Mouse (Mus musculus) macrophage (primary cell): ENCODE data around the gene Jup. TPM values are rescaled to one million over a fixed set of nuclear protein-coding genes. Genes with fewer than 3 reads are reported as not detected.

Source experiments
- H3K27ac ChIP-seq: fragments of 350-480 bp; formaldehyde crosslinking; 2 replicates; pipeline ENCODE4 v1.9.0; 2021
- H3K36me3 ChIP-seq: fragments of 350-480 bp; formaldehyde crosslinking; 2 replicates; pipeline ENCODE4 v1.9.0; 2021; ENCODE audit errors: inconsistent target
- H3K4me3 ChIP-seq: fragments of 350-480 bp; formaldehyde crosslinking; 2 replicates; pipeline ENCODE4 v1.9.0; 2021; ENCODE audit errors: inconsistent target
- H3K79me2 ChIP-seq: fragments of 350-480 bp; formaldehyde crosslinking; 2 replicates; pipeline ENCODE4 v1.9.0; 2021; ENCODE audit errors: inconsistent target
- WGBS: methylation state at CpG from one replicate; pipeline ENCODE4 v1.1.7; 2026; ENCODE audit warnings: inconsistent platforms; ENCODE audit not compliant: missing documents; 5-methylcytosine and 5-hydroxymethylcytosine counted together
- polyA plus RNA-seq: library from polyadenylated mRNA; stranded (reverse); fragments of 250-400 nt; gene quantifications from 3 replicates; pipeline ENCODE4 v1.2.4, GENCODE M21; 2018; ENCODE audit warnings: inconsistent platforms

The Jup gene
- polyA plus RNA-seq, 1 experiment from 2014 or later = 3.1 TPM

DNA sequence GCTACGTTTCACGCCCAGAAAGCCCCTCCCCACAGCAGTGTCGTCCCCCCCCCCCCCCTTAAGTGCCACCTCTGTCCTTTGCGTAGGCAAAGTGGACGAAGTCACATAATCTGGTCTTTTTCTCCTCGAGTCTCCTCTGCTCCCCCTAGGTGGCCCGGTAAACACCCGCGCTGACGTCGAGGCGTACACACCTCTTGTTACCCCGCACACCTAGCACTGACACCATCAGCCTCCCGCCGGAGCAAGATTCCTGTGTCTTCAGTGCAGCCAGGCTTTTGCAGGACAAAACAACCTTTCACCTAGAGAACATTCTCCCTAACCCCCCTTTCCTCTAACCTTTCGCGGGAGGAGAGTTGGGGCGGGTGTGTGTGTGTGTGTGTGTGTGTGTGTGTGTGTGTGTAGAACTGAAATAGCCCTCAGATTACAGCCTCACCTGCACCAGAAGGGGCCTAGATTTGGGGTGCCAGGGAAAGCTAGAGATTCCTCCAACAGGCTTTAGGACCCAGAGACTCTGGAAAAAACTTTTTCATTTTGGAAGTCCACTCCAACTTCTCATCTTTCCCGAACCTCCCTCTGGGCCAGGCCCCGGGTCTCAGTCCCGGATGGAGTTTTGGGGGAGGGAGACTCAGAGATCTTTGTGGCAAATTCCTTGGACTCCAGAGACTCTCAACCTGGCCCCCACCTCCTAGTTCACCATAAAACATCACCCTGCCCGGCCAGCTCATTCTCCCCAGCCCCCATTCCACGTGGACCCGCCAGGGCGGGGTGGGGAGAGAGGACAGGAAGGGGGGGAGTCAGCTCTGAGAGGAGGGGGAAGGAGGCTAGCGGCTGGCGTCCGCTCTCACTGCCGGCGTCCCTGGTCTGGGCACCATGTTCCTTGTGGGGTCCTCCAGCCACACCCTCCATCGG lies 17.6 kb upstream of the Jup start, which contains the start of gene Fkbp10:
Gene Fkbp10, plus strand, starts transcription at position 784 of the 909 bp plus-strand sequence.
- H3K27ac ChIP-seq = no peak within 1 kb of the TSS
- 6% methylated on average over 29 of the region's 31 CpGs for WGBS

DNA sequence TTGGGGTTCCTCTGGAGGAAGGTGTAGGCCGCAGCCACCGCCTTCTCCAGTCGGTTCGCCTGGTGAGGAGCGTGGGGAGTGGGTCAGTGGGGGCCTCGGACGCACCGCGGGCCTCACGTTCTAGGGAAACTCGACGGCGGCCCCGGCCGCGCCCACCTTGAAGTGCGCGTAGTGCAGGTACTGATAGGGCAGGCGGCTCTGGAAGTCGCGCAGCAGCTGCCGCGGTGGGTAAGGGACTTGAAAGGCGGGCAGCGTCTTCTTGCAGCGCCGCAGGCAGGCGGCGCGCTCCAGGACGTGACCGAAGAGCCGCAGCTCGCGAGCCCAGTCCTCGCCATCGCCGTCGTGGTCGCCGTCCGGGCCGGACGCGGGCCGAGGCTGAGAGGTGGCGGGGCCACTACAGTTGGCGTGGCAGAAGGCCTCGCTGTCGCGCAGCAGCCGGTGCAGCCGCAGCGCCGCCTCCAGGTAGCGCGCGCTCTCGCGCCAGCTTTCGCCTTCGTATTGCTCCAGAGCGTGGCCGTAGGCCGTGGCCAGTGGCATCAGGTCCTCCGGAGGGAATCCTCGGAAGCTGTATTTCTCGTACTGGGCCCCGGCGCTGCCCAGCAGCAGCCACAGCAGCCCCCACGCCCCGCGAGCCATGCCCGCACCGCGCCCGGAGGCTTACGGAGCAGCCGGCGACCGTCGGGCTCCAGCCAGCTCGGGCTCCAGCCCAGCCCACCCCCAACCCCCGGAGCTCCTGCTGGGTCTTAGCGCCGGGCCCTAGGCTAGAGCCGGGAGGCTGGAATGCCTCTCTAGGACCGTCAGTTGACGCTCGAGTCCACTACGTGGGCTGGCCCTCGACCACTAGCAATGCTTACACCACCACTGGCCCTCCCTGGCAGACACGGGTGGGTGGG lies 16.7 kb upstream of the Jup start, which contains the start of gene P3h4:
Gene P3h4, minus strand, starts transcription at position 816 of the 893 bp plus-strand sequence.
- no peak within 1 kb of the TSS for H3K27ac ChIP-seq
- no peak within 1 kb of the TSS for H3K4me3 ChIP-seq

More for the DNA sequence above, 17.6 kb upstream of the Jup start, which contains the start of gene Fkbp10:
- Histone ChIP-seq H3K79me2 (no peaks in the 10 kb centered on the region), H3K4me3 (no peak within 1 kb of the TSS), H3K36me3 (no peaks in the 10 kb centered on the region)

DNA sequence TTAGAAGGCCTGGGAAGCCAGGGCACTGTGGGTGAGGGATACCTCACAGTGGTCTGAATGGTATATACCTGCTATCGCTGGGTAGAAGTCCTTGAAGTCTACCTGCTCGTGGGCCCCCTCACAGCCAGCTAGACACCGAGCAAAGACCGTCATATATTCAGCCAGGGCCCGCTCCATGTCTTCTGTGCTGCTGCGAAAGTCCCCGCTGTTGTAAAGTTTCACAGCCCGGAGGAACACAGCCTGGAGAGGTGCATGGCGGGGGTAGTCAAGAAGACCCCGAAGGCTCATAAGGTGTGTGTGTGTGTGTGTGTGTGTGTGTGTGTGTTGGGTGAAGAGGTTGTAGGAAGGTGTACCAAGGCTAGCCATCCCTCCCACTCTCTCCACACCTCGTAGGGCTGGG lies 16.0 kb upstream of the Jup start:
- 96% methylated on average over 11 of the region's 11 CpGs for WGBS
- Histone ChIP-seq H3K79me2 (no peaks in the 10 kb centered on the region), H3K4me3 (no peak overlapping the region), H3K36me3 (no peaks in the 10 kb centered on the region), H3K27ac (no peak overlapping the region)

More for the DNA sequence above, 16.7 kb upstream of the Jup start, which contains the start of gene P3h4:
- WGBS = 11% methylated on average over 86 of the region's 93 CpGs
- Histone ChIP-seq H3K36me3 (no peaks in the 10 kb centered on the region), H3K79me2 (no peaks in the 10 kb centered on the region)

DNA sequence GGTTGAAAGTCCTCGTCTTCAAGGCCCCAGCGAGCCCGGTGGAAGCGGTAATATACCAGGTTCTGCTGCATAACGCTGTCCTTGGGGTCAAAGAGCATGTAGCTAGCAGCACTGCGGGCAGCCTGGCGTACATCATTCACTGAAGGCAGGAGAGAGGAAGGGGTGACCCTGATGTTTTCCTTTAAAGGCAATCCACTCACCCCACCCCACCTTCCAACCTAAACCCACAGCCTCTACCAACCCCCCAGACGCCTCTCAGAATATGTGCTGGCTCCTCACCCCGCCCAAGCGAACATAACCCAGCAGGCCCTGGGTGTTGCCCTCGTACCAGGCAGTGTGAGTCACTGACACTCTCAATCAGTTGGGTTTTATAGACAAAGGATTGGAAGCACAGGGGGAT lies 14.2 kb upstream of the Jup start:
- no peaks in the 10 kb centered on the region for H3K36me3 ChIP-seq
- no peak overlapping the region for H3K27ac ChIP-seq
- 58% methylated on average over 11 of the region's 11 CpGs for WGBS
- no peaks in the 10 kb centered on the region for H3K79me2 ChIP-seq
- no peak overlapping the region for H3K4me3 ChIP-seq

DNA sequence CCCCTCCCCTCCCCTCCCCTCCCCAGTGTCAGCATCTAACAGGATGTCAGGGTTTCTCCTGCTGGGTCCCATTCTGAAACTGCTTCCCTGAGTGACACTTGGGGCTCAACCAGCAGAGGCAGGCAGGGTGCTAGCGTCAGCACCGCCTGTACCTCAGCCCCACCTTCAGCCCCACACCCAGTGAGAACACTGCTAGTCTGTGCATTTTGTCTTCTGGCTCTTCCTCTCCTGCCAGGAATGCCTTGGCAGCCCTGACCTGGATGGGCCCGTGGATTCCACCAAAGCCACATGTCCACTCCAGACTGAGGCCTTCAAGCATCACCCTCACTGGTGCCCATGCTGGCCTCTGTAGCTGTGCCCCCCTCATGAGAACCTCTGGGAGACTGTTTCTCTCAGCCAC lies 12.1 kb upstream of the Jup start:
- Histone ChIP-seq H3K36me3 (no peaks in the 10 kb centered on the region), H3K4me3 (no peak overlapping the region), H3K27ac (no peak overlapping the region), H3K79me2 (no peaks in the 10 kb centered on the region)
- WGBS = 98% methylated on average over 3 of the region's 3 CpGs

DNA sequence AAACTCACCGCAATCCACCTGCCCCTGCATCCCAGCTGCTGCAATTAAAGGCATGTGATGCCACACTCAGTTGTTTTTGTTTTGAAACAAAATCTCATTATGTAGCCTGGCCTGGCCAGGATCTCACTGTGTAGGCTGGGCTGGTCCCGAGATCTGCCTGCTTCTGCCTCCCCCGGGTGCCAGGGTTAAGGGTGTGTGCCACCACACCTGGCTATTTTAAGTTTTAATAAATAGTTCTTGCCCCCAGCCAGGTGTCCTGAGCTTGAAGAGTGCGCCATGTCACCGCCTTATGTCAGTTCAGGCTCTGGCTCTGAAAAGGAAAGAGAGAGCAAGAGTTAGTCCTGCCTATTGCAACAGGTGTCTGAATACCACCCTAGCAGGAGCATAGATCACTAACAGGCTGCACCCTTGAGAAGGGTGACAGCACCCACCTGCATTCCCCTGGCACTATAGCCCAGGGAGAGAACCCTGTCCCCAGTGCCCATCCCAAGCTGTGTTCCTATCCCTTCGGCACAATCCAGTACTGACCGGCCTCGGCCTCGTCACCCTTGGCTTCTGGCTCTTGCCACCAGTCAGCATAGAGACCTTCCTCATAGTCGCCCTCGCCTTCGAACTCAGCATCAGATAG lies 11.4 kb upstream of the Jup start:
- H3K36me3 ChIP-seq = no peaks in the 10 kb centered on the region
- no peak overlapping the region for H3K4me3 ChIP-seq
- no peak overlapping the region for H3K27ac ChIP-seq
- 95% methylated on average over 12 of the region's 12 CpGs for WGBS
- H3K79me2 ChIP-seq = no peaks in the 10 kb centered on the region

DNA sequence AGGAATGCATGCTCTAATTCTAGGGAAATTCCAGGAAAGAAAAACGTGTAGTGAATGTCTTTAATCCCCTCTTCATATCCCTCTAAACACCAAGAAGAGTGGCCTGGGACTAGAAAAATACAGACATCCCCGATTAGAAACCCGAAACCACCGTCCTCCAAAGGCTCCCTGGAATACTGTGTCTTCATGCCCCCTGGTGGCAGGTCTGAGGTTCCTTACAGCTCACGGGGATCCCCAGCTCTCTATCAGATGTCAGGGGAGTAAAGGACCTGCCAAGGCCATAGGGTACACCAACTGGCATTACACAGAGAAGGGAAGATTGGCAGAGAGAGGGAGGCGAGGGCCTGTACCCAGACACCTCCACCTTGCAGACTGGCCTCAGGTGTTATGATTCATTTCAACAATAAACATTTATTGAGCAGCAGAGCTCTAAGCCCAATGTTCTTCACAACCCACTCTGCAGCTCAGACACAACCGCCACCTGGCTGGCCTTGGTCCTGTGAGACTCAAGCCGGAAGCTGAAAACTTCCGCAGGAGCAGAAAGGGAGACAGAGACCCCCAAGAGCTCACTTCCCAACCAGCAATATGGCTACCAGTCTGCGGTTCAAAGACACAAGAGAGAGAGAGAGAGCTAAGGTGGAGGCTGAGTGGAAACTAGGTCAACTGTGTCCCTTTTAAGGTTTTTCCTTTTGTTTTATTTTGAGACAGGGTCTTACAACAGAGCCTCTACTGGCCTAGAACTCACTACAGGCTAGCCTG lies 10.7 kb upstream of the Jup start:
- Histone ChIP-seq H3K36me3 (no peaks in the 10 kb centered on the region), H3K27ac (no peak overlapping the region), H3K79me2 (no peaks in the 10 kb centered on the region), H3K4me3 (no peak overlapping the region)
- 41% methylated on average over 10 of the region's 10 CpGs for WGBS

DNA sequence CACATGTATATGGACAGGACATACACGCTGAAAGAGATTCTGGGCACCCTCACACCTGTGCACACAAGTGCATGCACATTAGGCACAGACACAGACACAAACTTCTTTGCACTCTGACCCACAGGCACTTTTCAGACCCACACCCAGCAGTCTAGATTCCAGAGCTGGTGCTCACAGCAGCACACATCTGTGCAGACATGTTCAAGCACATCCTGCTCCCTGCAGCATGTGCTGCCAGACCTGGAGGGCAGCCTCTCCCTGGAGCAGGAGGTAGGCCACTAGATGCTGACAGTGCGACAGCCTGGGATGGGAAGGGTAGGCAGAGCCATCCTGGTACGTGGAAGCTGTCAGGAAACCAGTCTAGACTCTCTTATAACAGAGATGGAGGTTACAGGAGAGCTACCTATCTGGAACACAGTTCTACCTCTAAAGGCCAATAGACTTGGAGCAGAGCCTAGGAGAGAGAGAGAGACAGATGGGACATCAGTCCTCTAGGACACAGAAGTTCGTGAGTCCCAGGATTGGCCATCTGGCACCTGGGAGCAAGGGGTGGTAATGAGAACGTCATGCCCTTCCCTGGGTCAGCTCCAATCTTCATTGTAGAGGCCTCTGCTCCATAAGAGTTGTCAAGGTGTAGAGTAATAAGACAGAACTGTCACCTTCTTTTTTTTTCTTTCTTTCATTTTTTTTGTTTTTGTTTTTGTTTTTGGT lies 9.6 kb upstream of the Jup start:
- WGBS = 95% methylated on average over 5 of the region's 5 CpGs

DNA sequence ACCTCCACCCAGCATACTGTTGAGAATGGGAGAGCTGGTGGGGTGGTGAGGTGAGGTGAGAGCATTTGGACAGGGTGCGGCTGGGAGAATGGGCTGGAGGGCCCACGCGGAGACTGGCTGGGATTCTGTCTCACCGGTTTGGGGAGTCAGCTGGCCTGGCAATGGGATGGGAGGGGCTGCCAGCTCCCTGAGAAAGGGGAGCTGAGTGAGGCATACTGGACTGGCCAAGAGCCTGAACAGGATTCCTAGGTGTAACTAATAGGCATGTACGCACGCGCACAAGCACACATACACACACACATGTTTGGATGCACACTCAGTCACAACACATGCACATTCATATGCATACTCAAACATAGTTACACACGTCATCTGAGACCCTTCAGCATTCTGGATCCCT lies 8.7 kb upstream of the Jup start:
- H3K36me3 ChIP-seq = no peaks in the 10 kb centered on the region
- no peaks in the 10 kb centered on the region for H3K79me2 ChIP-seq
- no peak overlapping the region for H3K27ac ChIP-seq
- no peak overlapping the region for H3K4me3 ChIP-seq
- 96% methylated on average over 8 of the region's 8 CpGs for WGBS

More for the DNA sequence above, 9.6 kb upstream of the Jup start:
- H3K4me3 ChIP-seq = no peak overlapping the region
- H3K36me3 ChIP-seq = no peaks in the 10 kb centered on the region
- no peaks in the 10 kb centered on the region for H3K79me2 ChIP-seq
- H3K27ac ChIP-seq = no peak overlapping the region

DNA sequence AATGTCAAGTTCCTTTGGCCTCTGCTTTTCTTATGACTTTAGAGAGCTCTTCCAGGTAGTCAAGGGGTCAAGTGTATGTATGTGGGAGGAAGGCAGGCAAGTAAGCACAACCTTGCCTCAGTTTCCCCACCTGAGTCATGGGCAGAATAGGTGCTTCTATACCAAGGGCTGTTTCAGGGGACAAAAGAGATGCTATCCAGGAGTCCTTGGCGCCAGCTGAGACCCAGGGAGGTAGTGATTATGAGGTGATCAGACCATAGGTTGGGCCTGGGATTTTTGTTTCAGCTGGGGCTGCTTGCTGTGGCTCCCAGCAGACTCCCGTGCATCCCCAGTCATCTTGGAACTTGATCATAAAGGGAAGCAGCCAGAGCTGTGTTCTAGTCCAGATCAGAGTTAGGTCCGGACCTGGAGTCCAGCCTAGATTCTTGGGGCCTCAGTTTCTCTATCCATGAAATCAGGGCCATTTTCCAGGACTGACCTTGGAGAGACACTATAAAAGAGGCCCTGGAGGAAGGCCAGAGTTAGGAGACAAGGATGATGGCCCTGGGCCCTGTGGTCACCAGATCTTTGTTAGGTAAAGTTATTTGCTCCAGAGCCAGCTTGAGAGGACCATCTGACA lies 7.0 kb upstream of the Jup start:
- WGBS = 90% methylated on average over 3 of the region's 3 CpGs
- Histone ChIP-seq H3K27ac (no peak overlapping the region), H3K4me3 (no peak overlapping the region), H3K36me3 (no peaks in the 10 kb centered on the region), H3K79me2 (no peaks in the 10 kb centered on the region)

DNA sequence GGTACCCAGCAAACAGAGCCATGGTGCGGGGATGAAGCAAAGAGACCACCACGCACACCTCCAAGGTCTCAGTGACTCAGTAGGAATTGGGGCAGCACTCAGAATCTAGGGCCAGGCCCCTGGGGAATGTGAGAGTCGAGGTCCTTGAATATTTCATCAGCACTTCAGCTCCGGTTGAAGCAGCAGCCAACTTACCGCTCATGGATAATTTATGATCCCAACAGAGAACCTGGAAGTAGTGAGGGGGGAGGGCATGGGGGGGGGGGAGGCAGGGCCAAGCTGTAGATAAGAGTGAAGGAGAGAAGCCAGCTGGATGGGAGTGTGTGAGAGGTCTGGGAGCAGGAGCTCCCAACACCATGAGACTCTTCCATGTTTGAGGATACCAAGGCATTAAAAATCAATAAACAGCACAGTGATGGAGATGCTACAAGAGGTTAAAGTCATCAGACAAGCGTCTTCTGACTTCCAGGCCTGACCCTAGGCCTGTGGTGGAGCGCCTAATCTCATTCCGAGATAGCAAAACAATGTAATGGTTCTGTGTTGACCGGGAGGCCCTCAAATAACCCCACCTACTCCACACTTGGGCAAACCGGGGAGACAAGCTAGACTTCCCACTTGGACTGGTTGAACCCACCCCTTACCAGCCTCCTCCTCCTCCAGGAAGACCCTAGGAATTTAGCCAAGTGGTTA lies 6.0 kb upstream of the Jup start:
- Histone ChIP-seq H3K4me3 (no peak overlapping the region), H3K36me3 (no peaks in the 10 kb centered on the region), H3K79me2 (no peaks in the 10 kb centered on the region), H3K27ac (no peak overlapping the region)
- 87% methylated on average over 10 of the region's 10 CpGs for WGBS

DNA sequence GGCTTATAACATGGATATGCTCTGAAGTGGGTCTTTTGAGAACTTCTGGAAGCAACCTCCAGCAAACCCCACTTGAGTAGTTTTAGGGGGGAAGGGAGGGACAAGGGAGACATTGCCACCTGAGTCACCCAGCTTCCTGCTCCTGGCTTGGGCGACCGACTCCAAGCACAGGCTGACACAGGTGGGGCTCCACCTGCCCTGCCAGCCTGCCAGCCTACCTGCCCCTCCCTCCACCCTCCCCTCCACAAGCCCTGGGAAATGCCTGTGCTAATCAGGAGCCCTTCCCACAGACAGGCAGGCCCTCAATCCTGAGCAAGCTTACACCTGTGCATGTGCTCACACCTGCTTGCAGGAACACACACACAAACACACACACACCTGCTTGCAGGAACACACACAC lies 5.1 kb upstream of the Jup start:
- no peak overlapping the region for H3K4me3 ChIP-seq
- H3K27ac ChIP-seq = no peak overlapping the region
- no peaks in the 10 kb centered on the region for H3K36me3 ChIP-seq
- 90% methylated on average over 2 of the region's 2 CpGs for WGBS
- no peaks in the 10 kb centered on the region for H3K79me2 ChIP-seq

DNA sequence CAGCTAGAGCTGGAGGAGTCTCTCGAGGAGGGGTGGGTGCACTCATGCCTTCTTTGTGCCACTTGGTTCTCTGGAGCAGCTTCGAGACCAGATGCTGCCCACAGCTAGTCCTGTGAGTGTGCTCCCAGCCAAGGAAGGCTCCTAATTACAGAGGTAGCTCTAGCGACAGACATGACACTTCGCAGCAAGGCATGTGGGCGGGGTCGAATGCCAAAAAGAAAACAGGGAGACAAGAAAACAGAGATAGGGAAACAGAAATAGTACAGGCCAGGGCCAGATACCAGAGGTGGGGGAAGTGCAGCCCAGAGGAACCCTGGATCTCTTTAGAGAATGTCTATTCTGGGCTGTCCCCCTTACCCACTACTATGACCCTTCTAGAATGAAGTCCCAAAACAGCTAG lies 4.7 kb upstream of the Jup start:
- Histone ChIP-seq H3K79me2 (no peaks in the 10 kb centered on the region), H3K4me3 (no peak overlapping the region), H3K36me3 (no peaks in the 10 kb centered on the region), H3K27ac (no peak overlapping the region)
- WGBS = 92% methylated on average over 6 of the region's 6 CpGs
